Mouse (Mus musculus) heart, embryonic 13.5 days (tissue): Measurements from ENCODE around the gene Pde8b. TPM values are rescaled to one million over a fixed set of nuclear protein-coding genes. Genes with fewer than 3 reads are reported as not detected.
"Not testable (repeated sequence)": the region's sequence is repeated elsewhere in the genome, so short reads cannot be mapped to it uniquely, and the experiment has no call there.

Experiments
- ATAC-seq: fragments of 200-750 bp; cut with Nextera tagmentation; 2 replicates; pipeline ENCODE4 v1.8.0; 2017; ENCODE audit warnings: moderate TSS enrichment; ENCODE audit not compliant: insufficient number of reproducible peaks, low FRiP score, low TSS enrichment; ENCODE audit errors: extremely low read depth
- H3K27ac ChIP-seq: fragments of 300-500 bp; sonication (generic); replicated peaks from 2 replicates; pipeline ENCODE4 v1.5.1; 2015; ENCODE audit warnings: moderate library complexity, mild to moderate bottlenecking, inconsistent platforms
- H3K27me3 ChIP-seq: fragments of 300-500 bp; sonication (generic); replicated peaks from 2 replicates; pipeline ENCODE4 v1.6.1; 2015; ENCODE audit warnings: mild to moderate bottlenecking, inconsistent platforms
- H3K36me3 ChIP-seq: fragments of 300-500 bp; sonication (generic); 2 replicates; pipeline ENCODE4 v1.6.1; 2015; ENCODE audit warnings: mild to moderate bottlenecking, inconsistent platforms
- H3K4me1 ChIP-seq: fragments of 300-500 bp; sonication (generic); 2 replicates; pipeline ENCODE4 v1.6.1; 2015; ENCODE audit warnings: inconsistent platforms
- H3K4me2 ChIP-seq: fragments of 300-500 bp; sonication (generic); 2 replicates; pipeline ENCODE4 v1.6.1; 2015; ENCODE audit warnings: inconsistent platforms, mild to moderate bottlenecking, moderate library complexity
- H3K4me3 ChIP-seq: fragments of 300-500 bp; sonication (generic); 2 replicates; pipeline ENCODE4 v1.5.1; 2015; ENCODE audit warnings: moderate library complexity, mild to moderate bottlenecking, inconsistent platforms
- H3K9ac ChIP-seq: fragments of 300-500 bp; sonication (generic); 2 replicates; pipeline ENCODE4 v1.6.1; 2015; ENCODE audit warnings: inconsistent platforms, mild to moderate bottlenecking, moderate library complexity
- H3K9me3 ChIP-seq: fragments of 300-500 bp; sonication (generic); 2 replicates; pipeline ENCODE4 v1.6.1; 2016; ENCODE audit warnings: inconsistent platforms
- WGBS: fragments of 180-500 bp; shearing (Covaris S2); methylation state at CpG from one replicate; pipeline ENCODE4 v1.1.7; 2015; ENCODE audit warnings: mixed read lengths; 5-methylcytosine and 5-hydroxymethylcytosine counted together
- polyA plus RNA-seq: library from polyadenylated mRNA; unstranded; fragments of >200 nt; fragmentation: Nextera tagmentation; extraction: Ambion mirVana; gene quantifications from 2 replicates; pipeline ENCODE4 v1.2.1, GENCODE M21; 2015

The Pde8b gene
- polyA plus RNA-seq, 1 experiment from 2014 or later, result 0.55 TPM

DNA sequence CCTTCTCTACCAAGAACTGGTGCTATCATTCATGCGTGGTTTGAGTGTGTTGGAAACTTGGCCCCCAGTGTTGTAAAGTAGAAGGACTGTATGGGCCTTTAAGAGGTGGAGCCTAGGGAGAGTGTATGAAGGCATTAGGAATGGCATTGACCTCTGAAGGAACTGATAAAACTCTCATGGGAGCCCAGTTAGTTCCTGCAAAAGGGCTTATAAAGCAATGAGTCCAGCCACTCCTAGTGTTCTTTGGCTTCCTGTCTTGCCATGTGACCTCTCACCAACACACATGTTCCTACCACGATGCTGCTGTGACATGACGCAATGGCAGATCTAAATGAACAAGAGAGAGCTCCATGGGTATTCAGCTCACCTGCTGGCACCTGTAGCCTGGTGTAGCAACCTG is 4.9 kb upstream of the Pde8b start:
- ATAC-seq, result no peak
- no peak overlapping the region for H3K4me3 ChIP-seq
- H3K27ac ChIP-seq, result no peak overlapping the region
- 71% methylated on average over 3 of the region's 3 CpGs for WGBS
- no peak overlapping the region for H3K4me2 ChIP-seq
- no peak overlapping the region for H3K9ac ChIP-seq
- H3K27me3 ChIP-seq, result peaks cover 26% of the 10 kb centered on the region
- no peaks in the 10 kb centered on the region for H3K9me3 ChIP-seq
- peaks cover 3% of the 10 kb centered on the region for H3K4me1 ChIP-seq
- no peaks in the 10 kb centered on the region for H3K36me3 ChIP-seq

DNA sequence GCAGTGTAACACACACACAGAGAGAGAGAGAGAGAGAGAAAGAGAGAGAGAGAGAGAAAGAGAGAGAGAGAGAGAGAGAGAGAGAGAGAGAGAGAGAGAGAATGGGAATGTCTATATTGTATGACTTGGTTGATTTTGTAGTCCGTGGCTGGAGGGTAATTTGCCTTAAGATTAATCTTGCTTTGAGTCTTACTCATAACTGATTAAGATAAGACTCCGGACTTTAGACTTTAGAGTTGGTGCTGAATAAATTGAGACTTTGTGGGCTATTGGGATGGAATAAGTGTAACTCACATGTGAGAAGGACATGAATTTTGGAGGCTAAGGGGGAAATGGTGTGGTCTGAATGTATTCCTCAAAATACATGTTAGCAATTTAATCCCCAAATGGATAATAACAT is 7.1 kb downstream of the Pde8b start:
- H3K4me1 ChIP-seq, result no peaks in the 10 kb centered on the region
- H3K4me2 ChIP-seq, result no peak overlapping the region
- peaks cover 25% of the 10 kb centered on the region for H3K27me3 ChIP-seq
- 63% methylated on average over 2 of the region's 2 CpGs for WGBS
- no peaks in the 10 kb centered on the region for H3K36me3 ChIP-seq
- no peak overlapping the region for H3K27ac ChIP-seq
- no peak overlapping the region for H3K9ac ChIP-seq
- H3K4me3 ChIP-seq, result no peak overlapping the region
- no peak for ATAC-seq
- H3K9me3 ChIP-seq, result no peaks in the 10 kb centered on the region; the same call in 1 of the 2 replicates

DNA sequence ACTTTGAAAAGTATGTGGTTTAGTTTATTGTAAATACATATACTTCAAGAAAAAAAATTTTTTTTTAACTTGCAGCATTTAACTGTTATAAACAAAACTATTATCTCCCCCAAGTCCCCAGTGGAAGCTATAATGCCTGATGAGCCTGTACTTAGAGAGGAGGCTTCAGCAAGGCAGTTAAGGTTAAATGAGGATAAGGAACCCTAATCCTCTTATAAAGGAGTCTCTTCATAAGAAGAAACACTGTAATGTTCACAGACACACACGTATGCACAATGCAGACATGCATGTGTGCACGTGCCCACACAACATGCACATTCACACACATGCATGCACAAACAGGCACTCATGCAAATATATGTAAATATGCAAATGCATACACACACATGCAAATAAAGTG is 12.6 kb downstream of the Pde8b start:
- Histone ChIP-seq H3K9ac (no peak overlapping the region), H3K27ac (no peak overlapping the region), H3K36me3 (no peaks in the 10 kb centered on the region), H3K27me3 (peaks cover 5% of the 10 kb centered on the region; the same call in 1 of the 2 replicates), H3K9me3 (no peaks in the 10 kb centered on the region; the same call in 1 of the 2 replicates), H3K4me3 (no peak overlapping the region), H3K4me1 (no peaks in the 10 kb centered on the region), H3K4me2 (no peak overlapping the region)
- WGBS, result 95% methylated on average over 2 of the region's 2 CpGs
- ATAC-seq, result no peak

DNA sequence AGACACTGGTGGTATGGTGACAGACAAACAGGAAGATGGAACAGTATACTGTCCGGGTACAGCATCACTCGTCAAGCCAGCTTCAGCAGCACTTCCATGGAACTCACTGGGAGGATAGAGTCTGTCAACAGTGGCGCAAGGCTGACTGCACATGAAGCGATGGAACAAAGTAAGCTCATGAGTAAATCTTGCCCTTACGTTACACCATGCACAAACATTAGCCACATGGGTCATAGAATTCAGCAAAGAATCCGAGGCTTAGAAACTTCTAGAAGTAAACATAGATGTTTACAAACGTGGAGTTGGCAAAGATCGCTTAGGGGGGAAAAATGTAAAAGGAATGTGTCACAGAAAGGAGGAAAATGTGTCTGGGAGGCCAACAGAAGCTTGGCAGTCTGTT is 14.9 kb downstream of the Pde8b start:
- no peaks in the 10 kb centered on the region for H3K36me3 ChIP-seq
- ATAC-seq, result no peak
- no peak overlapping the region for H3K4me2 ChIP-seq
- no peaks in the 10 kb centered on the region; the same call in 1 of the 2 replicates for H3K27me3 ChIP-seq
- H3K27ac ChIP-seq, result no peak overlapping the region
- 75% methylated on average over 8 of the region's 8 CpGs for WGBS
- no peak overlapping the region for H3K4me3 ChIP-seq
- H3K4me1 ChIP-seq, result no peaks in the 10 kb centered on the region
- H3K9ac ChIP-seq, result no peak overlapping the region
- no peaks in the 10 kb centered on the region; the same call in 1 of the 2 replicates for H3K9me3 ChIP-seq

DNA sequence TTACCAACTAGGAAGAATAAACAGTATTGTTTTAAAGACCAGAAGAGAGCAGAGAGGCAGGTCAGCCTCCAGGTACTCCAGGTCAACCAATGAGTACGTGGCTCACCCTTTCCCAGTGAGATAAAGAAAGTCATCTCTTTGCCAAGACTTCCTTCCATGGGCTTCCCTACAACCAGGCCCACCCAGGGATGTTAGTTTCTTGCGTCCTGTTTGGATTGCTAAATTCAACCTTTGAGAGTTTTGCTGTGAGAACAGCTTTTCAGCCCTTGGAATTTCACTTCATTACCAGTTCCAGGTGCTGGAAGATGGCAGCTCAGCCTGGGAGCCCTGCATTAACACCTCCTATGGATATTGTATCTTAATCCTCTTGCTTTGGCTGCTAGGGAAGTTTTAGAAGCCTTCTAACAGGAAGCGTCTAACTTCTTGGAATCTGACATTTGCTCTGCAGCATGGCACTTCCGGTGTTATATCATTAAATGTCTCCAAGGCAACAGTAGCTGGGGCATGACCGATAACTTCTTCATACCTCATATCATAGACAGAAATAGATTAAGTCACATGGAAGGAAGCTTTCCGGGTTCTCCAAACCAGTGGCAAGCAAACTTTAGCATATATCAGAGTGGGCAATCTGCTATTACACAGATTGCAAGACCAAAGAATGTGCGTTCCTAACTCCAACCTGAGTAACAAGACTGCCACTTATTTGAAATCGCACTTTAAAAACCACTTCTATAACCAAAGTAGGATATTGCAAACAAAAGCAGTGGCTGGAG is 18.6 kb downstream of the Pde8b start:
- Histone ChIP-seq H3K4me3 (no peak overlapping the region), H3K36me3 (no peaks in the 10 kb centered on the region), H3K9ac (no peak overlapping the region), H3K4me2 (no peak overlapping the region), H3K27me3 (peaks cover 5% of the 10 kb centered on the region; the same call in 1 of the 2 replicates), H3K4me1 (no peaks in the 10 kb centered on the region), H3K9me3 (no peaks in the 10 kb centered on the region), H3K27ac (no peak overlapping the region)
- no peak for ATAC-seq
- 62% methylated on average over 8 of the region's 8 CpGs for WGBS

DNA sequence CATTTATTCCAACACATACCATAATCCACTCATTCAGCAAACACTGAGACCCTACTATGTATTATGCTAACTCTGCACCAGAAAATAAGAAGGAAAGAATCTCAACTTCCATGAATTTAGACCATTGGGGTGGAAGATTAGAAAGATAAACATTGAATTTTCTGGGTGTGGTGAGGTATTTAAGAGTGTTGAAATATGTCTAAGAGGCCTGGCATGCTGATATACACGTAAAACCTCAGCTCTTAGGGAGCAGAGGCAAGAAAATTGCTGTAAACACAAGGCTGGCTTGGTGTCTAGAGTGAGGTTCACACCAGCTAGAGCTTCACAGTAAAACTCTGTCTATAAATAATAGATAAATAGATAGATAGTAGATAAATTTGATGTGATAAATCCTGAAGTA is 19.8 kb downstream of the Pde8b start:
- H3K4me1 ChIP-seq, result no peaks in the 10 kb centered on the region

DNA sequence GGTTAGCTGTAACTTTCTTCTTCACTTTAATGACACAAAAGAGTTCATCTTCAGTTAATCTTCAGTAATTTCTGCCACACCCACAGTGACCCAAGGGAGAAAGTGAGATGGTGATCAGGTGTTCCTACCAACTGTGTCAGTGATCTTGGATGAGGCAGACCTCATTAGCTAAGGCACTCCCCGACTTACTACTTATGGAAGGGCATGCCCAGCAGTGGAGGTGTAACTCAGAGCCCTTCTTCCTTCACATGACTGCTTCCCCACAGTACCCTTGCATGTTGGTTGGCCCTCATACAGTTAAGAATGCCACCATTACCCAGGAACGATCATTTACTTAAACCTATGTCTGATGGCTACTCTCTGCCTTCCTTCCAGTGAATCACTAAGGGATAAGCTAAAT is 25.6 kb downstream of the Pde8b start:
- 68% methylated on average over 2 of the region's 2 CpGs for WGBS
- no peak overlapping the region for H3K27ac ChIP-seq
- peaks cover 63% of the 10 kb centered on the region for H3K27me3 ChIP-seq
- H3K4me3 ChIP-seq, result no peak overlapping the region
- H3K4me2 ChIP-seq, result no peak overlapping the region
- H3K9me3 ChIP-seq, result no peaks in the 10 kb centered on the region
- H3K9ac ChIP-seq, result no peak overlapping the region
- H3K4me1 ChIP-seq, result 0 out of 2 replicates have a peak, but pooled peaks cover 4% of the 10 kb centered on the region
- ATAC-seq, result no peak
- no peaks in the 10 kb centered on the region for H3K36me3 ChIP-seq

More for the DNA sequence above, 19.8 kb downstream of the Pde8b start:
- Histone ChIP-seq H3K27me3 (peaks cover 12% of the 10 kb centered on the region), H3K36me3 (no peaks in the 10 kb centered on the region), H3K4me3 (no peak overlapping the region), H3K4me2 (no peak overlapping the region), H3K27ac (no peak overlapping the region), H3K9me3 (no peaks in the 10 kb centered on the region), H3K9ac (no peak overlapping the region)
- 57% methylated on average over 1 of the region's 1 CpGs for WGBS
- ATAC-seq, result no peak

DNA sequence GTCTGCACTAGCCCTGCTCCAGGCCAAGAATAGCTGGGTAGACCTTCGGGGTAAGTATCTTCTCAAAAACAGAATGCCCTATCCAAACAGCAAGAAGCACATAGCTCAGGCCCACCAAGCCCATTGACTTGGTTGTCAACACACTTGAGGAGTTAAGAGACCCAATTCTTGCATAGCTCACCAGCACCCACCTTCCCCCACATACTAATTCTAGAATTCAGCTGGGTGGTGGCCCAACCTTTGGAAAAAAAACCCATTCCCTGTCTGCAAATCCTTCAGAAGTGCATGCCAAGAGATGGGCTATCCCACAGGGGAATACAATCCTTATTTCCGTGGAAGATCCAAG is 26.7 kb downstream of the Pde8b start:
- peaks cover 67% of the 10 kb centered on the region for H3K27me3 ChIP-seq
- H3K36me3 ChIP-seq, result no peaks in the 10 kb centered on the region
- H3K4me2 ChIP-seq, result peak overlapping the region; percentile 100
- H3K4me3 ChIP-seq, result peak overlapping the region; percentile 74
- peak overlapping the region; percentile 76; the same call in 1 of the 2 replicates for H3K9ac ChIP-seq
- WGBS, result 45% methylated on average over 2 of the region's 2 CpGs
- H3K9me3 ChIP-seq, result no peaks in the 10 kb centered on the region
- H3K27ac ChIP-seq, result no peak overlapping the region
- no peak for ATAC-seq
- 0 out of 2 replicates have a peak, but pooled peaks cover 4% of the 10 kb centered on the region for H3K4me1 ChIP-seq

DNA sequence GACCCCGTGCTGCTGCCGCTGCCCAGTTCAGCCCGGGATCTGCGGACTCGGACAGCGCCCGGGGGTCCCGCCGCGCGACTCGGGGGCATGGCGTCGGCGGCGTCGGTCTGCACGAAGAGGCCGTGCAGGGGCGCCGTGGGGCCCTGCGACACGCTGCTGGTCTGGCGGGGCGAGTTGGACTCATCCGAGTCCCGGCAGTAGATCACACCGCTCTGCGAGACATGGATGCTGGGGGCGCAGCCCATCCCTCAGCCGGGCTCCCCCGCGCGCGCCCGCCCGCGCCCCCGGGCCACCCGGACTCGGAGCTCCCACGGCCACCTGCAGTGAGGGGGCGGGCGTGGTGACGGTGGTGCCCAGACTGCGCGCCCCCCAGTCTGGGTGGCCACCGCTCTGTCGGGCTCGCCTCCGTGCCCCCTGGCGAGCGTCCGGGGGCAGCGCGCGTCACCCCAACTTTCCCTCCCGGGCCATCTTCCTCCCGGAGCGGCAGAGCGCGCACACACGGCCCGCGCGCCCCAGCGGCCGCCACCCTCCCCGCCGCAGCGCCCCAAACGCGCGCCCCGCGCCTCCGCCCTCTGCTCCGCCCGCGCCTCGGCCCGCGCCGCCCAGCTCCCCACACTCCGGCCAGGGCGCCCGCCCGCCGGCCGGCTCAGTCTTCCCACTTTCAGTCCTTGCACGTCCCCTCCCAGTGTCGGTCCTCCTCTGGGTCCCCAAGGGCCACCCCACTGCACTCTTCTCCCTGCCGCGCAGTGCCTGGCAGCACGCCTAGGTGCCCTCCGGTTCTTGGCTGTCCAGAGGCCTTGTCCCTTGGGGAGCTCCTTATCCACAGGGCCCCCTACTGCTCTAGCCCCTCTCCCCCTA is 27.3 kb downstream of the Pde8b start:
- Histone ChIP-seq H3K9ac (peak overlapping the region; percentile 76), H3K4me2 (peak overlapping the region; percentile 100), H3K27me3 (peaks cover 67% of the 10 kb centered on the region), H3K36me3 (no peaks in the 10 kb centered on the region), H3K27ac (no peak overlapping the region), H3K4me1 (0 out of 2 replicates have a peak, but pooled peaks cover 4% of the 10 kb centered on the region), H3K4me3 (peak overlapping the region; percentile 74), H3K9me3 (no peaks in the 10 kb centered on the region)
- no peak for ATAC-seq
- WGBS, result under 1% methylated on average over 73 of the region's 96 CpGs

DNA sequence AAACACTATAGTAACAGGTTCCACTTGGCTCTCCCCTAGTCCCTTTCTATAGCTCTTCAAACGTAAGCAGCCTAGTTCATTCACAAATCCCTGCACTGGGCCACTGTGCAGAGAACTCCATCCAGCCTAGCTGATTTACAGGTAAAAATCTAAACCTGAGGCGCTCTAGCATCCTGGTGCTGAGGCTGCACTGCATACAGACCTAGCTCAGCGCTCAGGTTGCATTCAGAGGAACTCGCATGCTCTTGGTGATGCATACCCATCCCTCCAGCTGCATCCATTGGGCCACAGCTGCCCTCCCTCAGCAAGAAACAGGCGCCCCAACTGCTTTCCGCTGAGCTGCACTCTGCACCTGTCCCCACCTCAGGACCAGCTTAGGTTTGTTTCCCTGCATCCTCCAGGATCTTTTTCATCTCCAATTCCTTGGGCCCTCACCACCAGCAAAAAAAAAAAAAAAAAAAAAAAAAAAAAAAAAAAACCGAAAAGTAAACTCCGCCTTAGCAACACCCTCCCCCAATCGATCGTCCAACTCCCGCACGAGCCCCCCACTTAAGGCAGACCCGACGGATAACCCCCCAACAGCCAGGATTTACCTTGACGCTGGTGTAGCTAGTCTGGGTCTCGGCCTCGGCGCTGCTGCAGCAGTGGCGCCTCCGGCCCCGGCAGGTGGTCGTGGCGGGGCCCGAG is 28.1 kb downstream of the Pde8b start:
- ATAC-seq, result no peak
- Histone ChIP-seq H3K27me3 (peaks cover 67% of the 10 kb centered on the region), H3K4me2 (peak overlapping the region; percentile 100), H3K9me3 (no peaks in the 10 kb centered on the region), H3K4me3 (peak overlapping the region; percentile 74), H3K36me3 (no peaks in the 10 kb centered on the region), H3K9ac (peak overlapping the region; percentile 76), H3K4me1 (0 out of 2 replicates have a peak, but pooled peaks cover 4% of the 10 kb centered on the region), H3K27ac (no peak overlapping the region)
- 2% methylated on average over 24 of the region's 24 CpGs for WGBS

DNA sequence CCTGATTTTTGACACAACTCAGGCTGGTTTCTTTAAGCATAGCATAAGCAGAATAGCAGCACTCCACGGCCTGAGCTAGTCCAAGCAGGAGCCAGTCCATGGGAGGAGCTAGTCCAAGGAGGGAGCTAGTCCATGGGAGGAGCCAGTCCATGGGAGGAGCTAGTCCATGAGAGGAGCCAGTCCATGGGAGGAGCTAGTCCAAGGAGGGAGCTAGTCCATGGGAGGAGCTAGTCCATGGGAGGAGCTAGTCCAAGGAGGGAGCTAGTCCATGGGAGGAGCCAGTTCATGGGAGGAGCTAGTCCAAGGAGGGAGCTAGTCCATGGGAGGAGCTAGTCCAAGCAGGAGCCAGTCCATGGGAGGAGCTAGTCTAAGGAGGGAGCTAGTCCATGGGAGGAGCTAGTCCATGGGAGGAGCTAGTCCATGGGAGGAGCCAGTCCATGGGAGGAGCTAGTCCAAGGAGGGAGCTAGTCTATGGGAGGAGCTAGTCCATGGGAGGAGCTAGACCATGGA is 34.4 kb downstream of the Pde8b start:
- H3K9ac ChIP-seq, H3K4me2 ChIP-seq, H3K36me3 ChIP-seq, H3K4me1 ChIP-seq, ATAC-seq, H3K9me3 ChIP-seq, H3K27ac ChIP-seq, H3K4me3 ChIP-seq: not testable (repeated sequence)
- H3K27me3 ChIP-seq, result peaks cover 15% of the 10 kb centered on the region
- 45% methylated on average over 1 of the region's 1 CpGs for WGBS
